Mouse (Mus musculus) liver, adult 2 months (tissue): ENCODE measurements at regions not wholly inside any gene's neighbourhood (a gene's known extent, or its start where the extent isn't known, plus 50 kb on each side); places are given as distances from the start of the nearest gene placed in this dataset.
A peak's percentile ranks its signal among the peaks of the same experiment; 100 is the strongest.

Experiments
- DNase-seq: peaks from one replicate; pipeline ENCODE4 v3.0.0-alpha.2; 2011; ENCODE audit warnings: low read depth, low spot score; ENCODE audit errors: extremely low read depth
- H3K27ac ChIP-seq: fragments of 200-500 bp; replicated peaks from 2 replicates; pipeline ENCODE4 v1.5.1; 2012; ENCODE audit warnings: low read depth, mild to moderate bottlenecking, control low read depth, inconsistent platforms, low read length; ENCODE audit not compliant: insufficient read depth
- H3K27me3 ChIP-seq: fragments of 200-500 bp; 2 replicates; pipeline ENCODE4 v1.6.1; 2012; ENCODE audit warnings: mild to moderate bottlenecking, moderate library complexity, low read length, inconsistent platforms; ENCODE audit not compliant: control insufficient read depth, insufficient read depth
- H3K36me3 ChIP-seq: fragments of 200-500 bp; 2 replicates; pipeline ENCODE4 v1.6.1; 2012; ENCODE audit warnings: low read length, inconsistent platforms; ENCODE audit not compliant: control insufficient read depth, insufficient read depth
- H3K4me1 ChIP-seq: fragments of 200-500 bp; 2 replicates; pipeline ENCODE4 v1.6.1; 2011; ENCODE audit warnings: low read length; ENCODE audit not compliant: control insufficient read depth, insufficient read depth
- H3K4me3 ChIP-seq: fragments of 200-500 bp; 2 replicates; pipeline ENCODE4 v1.5.1; 2011; ENCODE audit warnings: low read depth, mild to moderate bottlenecking, control low read depth, low read length, moderate library complexity; ENCODE audit not compliant: insufficient read depth
- H3K79me2 ChIP-seq: fragments of 200-500 bp; 2 replicates; pipeline ENCODE4 v1.6.1; 2012; ENCODE audit warnings: inconsistent platforms, mild to moderate bottlenecking, low read length, moderate library complexity; ENCODE audit not compliant: control insufficient read depth, insufficient read depth
- H3K9ac ChIP-seq: fragments of 200-500 bp; 2 replicates; pipeline ENCODE4 v1.6.1; 2012; ENCODE audit warnings: low read depth, mild to moderate bottlenecking, control low read depth, inconsistent platforms, low read length
- CTCF ChIP-seq: fragments of 200-500 bp; IDR thresholded peaks from 2 replicates; pipeline ENCODE4 v1.5.1; 2011; ENCODE audit warnings: low read depth, low read length, control low read depth
- POLR2A ChIP-seq: fragments of 200-500 bp; IDR thresholded peaks from 2 replicates; pipeline ENCODE4 v1.6.1; 2011; ENCODE audit warnings: low read length, control low read depth; ENCODE audit not compliant: insufficient read depth; ENCODE audit errors: extremely low read depth
- WGBS: fragments of 180-500 bp; shearing (Covaris S2); methylation state at CpG from one replicate; pipeline ENCODE4 v1.1.7; 2018; 5-methylcytosine and 5-hydroxymethylcytosine counted together

GRCm38 (mm10) chr5:90026835-90027753 lies 144.0 kb upstream of the Adamts3 start:
- no peak overlapping the region for H3K4me3 ChIP-seq
- H3K36me3 ChIP-seq: no peaks in the 10 kb centered on the region
- TF ChIP-seq CTCF: no peak
- no peak for TF ChIP-seq POLR2A
- H3K9ac ChIP-seq: no peak overlapping the region
- no peaks in the 10 kb centered on the region for H3K79me2 ChIP-seq
- DNase-seq: no peak
- no peaks in the 10 kb centered on the region for H3K27me3 ChIP-seq
- WGBS: 85% methylated on average over 17 of the region's 17 CpGs
- H3K27ac ChIP-seq: no peak overlapping the region
- H3K4me1 ChIP-seq: peaks cover 4% of the 10 kb centered on the region; the same call in 1 of the 2 replicates

- Histone ChIP-seq H3K36me3 (no peaks in the 10 kb centered on the region), H3K27me3 (no peaks in the 10 kb centered on the region), H3K4me1 (no peaks in the 10 kb centered on the region), H3K9ac (no peak overlapping the region), H3K27ac (no peak overlapping the region), H3K4me3 (no peak overlapping the region), H3K79me2 (no peaks in the 10 kb centered on the region)
- TF ChIP-seq POLR2A (no peak), CTCF (no peak)
- DNase-seq: no peak
- 93% methylated on average over 1 of the region's 1 CpGs for WGBS
Observed at GRCm38 (mm10) chr5:90021447-90021846, 138.3 kb upstream of the Adamts3 start.

GRCm38 (mm10) chr5:90000758-90001157 lies 117.6 kb upstream of the Adamts3 start:
- no peak for DNase-seq
- no peaks in the 10 kb centered on the region for H3K79me2 ChIP-seq
- H3K36me3 ChIP-seq: no peaks in the 10 kb centered on the region
- H3K4me3 ChIP-seq: no peak overlapping the region
- 85% methylated on average over 6 of the region's 6 CpGs for WGBS
- TF ChIP-seq CTCF (no peak), POLR2A (no peak)
- H3K27ac ChIP-seq: no peak overlapping the region
- no peak overlapping the region for H3K9ac ChIP-seq
- H3K27me3 ChIP-seq: no peaks in the 10 kb centered on the region
- no peaks in the 10 kb centered on the region for H3K4me1 ChIP-seq

- TF ChIP-seq CTCF (no peak), POLR2A (no peak)
- WGBS: 82% methylated on average over 2 of the region's 2 CpGs
- DNase-seq: no peak
- no peaks in the 10 kb centered on the region for H3K36me3 ChIP-seq
- H3K27me3 ChIP-seq: no peaks in the 10 kb centered on the region
- H3K4me1 ChIP-seq: no peaks in the 10 kb centered on the region
- no peak overlapping the region for H3K4me3 ChIP-seq
- H3K27ac ChIP-seq: no peak overlapping the region
- H3K9ac ChIP-seq: no peak overlapping the region
- H3K79me2 ChIP-seq: no peaks in the 10 kb centered on the region
Observed at GRCm38 (mm10) chr5:89991568-89991967, 108.4 kb upstream of the Adamts3 start.

GRCm38 (mm10) chr5:89981627-89982026 lies 98.5 kb upstream of the Adamts3 start:
- H3K36me3 ChIP-seq: no peaks in the 10 kb centered on the region
- 38% methylated on average over 6 of the region's 6 CpGs for WGBS
- TF ChIP-seq CTCF (no peak), POLR2A (no peak)
- no peaks in the 10 kb centered on the region for H3K4me1 ChIP-seq
- H3K27me3 ChIP-seq: no peaks in the 10 kb centered on the region
- peak; percentile 52 for DNase-seq
- no peak overlapping the region for H3K4me3 ChIP-seq
- no peak overlapping the region for H3K9ac ChIP-seq
- no peaks in the 10 kb centered on the region for H3K79me2 ChIP-seq
- no peak overlapping the region for H3K27ac ChIP-seq

GRCm38 (mm10) chr5:89980204-89980603 lies 97.1 kb upstream of the Adamts3 start:
- 82% methylated on average over 3 of the region's 3 CpGs for WGBS

More at GRCm38 (mm10) chr5:89980204-89980603, 97.1 kb upstream of the Adamts3 start:
- Histone ChIP-seq H3K36me3 (no peaks in the 10 kb centered on the region), H3K27ac (no peak overlapping the region), H3K27me3 (no peaks in the 10 kb centered on the region), H3K4me1 (no peaks in the 10 kb centered on the region), H3K9ac (no peak overlapping the region), H3K79me2 (no peaks in the 10 kb centered on the region), H3K4me3 (no peak overlapping the region)
- TF ChIP-seq CTCF: no peak
- no peak for TF ChIP-seq POLR2A
- no peak for DNase-seq
